Mouse (Mus musculus): Measurements from ENCODE around the gene Phf20. TPM values are rescaled to one million over a fixed set of nuclear protein-coding genes. Genes with fewer than 3 reads are reported as not detected.

The Phf20 gene
- polyA plus RNA-seq, 1 experiment from 2014 or later, result 61.1 TPM

- H3K36me3 ChIP-seq (ENCODE audit: control insufficient read depth, insufficient read depth, low read length), result peaks cover 2% of the 10 kb centered on the region; the same call in 1 of the 2 replicates
- no peak overlapping the region for H3K4me2 ChIP-seq
- 96% methylated on average over 9 of the region's 9 CpGs for WGBS (ENCODE audit: insufficient replicate concordance)
- ATAC-seq (replicated peaks; ENCODE audit: insufficient number of reproducible peaks, low FRiP score, low TSS enrichment), result no peak
- no peaks in the 10 kb centered on the region for H3K4me1 ChIP-seq (ENCODE audit: control insufficient read depth, insufficient read depth, low read length)
- H3K9me3 ChIP-seq (replicated peaks; ENCODE audit: control insufficient read depth, low read length), result no peaks in the 10 kb centered on the region
- H3K4me3 ChIP-seq (ENCODE audit: low read depth, low read length), result no peak overlapping the region
- H3K27ac ChIP-seq (ENCODE audit: low read depth, low read length), result no peak overlapping the region
- H3K27me3 ChIP-seq (ENCODE audit: control insufficient read depth, insufficient read depth, low read length), result no peaks in the 10 kb centered on the region
- no peak overlapping the region for H3K9ac ChIP-seq (ENCODE audit: low read depth, low read length)
Observed at GRCm38 (mm10) chr2:156267636-156268035, 71.4 kb downstream of the Phf20 start.

DNA sequence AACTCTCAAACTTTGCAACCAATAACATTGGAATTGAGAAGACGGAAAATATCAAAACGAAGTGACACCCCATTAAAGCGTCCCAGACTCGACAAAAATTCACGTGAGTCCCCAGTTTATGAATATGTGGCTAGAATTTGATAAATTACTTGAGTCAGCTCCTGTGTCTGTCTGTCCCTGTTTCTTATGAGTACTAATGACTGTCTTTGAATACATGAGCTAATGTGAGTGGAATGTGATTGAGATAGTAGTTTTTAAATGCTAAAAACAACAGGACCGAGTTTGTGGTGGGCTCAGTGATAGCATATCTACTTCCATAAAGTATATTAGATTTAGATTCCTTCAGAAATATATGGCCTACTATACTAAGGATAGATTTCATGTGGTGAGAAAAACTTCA lies 76.3 kb downstream of the Phf20 start:
- Histone ChIP-seq H3K9me3 (replicated peaks; ENCODE audit: control insufficient read depth, low read length) (no peaks in the 10 kb centered on the region), H3K9ac (ENCODE audit: low read depth, low read length) (no peak overlapping the region), H3K36me3 (ENCODE audit: control insufficient read depth, insufficient read depth, low read length) (peaks cover 7% of the 10 kb centered on the region), H3K4me3 (ENCODE audit: low read depth, low read length) (no peak overlapping the region), H3K4me1 (ENCODE audit: control insufficient read depth, insufficient read depth, low read length) (no peaks in the 10 kb centered on the region), H3K27ac (ENCODE audit: low read depth, low read length) (no peak overlapping the region), H3K27me3 (ENCODE audit: control insufficient read depth, insufficient read depth, low read length) (no peaks in the 10 kb centered on the region), H3K4me2 (no peak overlapping the region)
- WGBS (ENCODE audit: insufficient replicate concordance), result 81% methylated on average over 6 of the region's 6 CpGs
- ATAC-seq (replicated peaks; ENCODE audit: insufficient number of reproducible peaks, low FRiP score, low TSS enrichment), result no peak

DNA sequence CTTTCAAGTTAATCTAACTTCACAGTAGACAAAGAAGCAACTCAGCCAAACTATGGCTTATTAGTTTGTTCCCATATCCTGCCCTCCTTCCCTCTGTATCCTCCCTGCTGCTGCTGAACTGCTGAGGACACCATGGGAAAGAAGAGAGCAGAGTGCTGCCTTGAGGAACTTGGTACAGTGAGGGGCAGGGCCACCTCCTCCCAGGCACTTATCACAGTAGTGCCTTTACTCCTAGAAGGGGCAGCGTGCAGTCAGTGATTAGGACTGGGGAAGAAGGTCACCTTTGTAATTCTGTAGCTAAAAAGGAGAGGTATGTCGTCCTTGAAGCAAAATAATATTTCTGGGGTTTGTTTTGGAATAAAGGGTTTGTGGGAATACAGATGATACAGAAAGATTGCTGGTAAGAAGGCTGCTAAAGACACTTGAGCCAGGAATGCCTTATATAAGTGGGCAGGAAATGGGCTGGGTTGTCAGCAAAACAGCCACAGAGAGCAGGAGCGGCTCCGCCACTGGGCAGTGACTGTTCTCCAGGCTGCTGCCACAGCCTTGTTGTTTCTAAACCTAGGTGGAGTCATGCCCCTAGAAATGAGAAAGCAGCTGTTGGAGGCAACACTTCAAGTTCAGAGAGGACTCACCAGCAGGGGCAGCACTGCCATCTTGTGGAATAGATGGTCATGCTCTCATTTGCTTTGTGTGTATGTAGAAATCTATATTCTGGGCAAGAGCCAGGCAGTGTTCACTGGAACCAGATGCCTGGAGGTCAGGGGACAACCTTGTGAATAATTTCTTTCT lies 82.2 kb downstream of the Phf20 start:
- 19% methylated on average over 4 of the region's 4 CpGs for WGBS (ENCODE audit: insufficient replicate concordance)
- H3K27me3 ChIP-seq (ENCODE audit: control insufficient read depth, insufficient read depth, low read length), result no peaks in the 10 kb centered on the region

DNA sequence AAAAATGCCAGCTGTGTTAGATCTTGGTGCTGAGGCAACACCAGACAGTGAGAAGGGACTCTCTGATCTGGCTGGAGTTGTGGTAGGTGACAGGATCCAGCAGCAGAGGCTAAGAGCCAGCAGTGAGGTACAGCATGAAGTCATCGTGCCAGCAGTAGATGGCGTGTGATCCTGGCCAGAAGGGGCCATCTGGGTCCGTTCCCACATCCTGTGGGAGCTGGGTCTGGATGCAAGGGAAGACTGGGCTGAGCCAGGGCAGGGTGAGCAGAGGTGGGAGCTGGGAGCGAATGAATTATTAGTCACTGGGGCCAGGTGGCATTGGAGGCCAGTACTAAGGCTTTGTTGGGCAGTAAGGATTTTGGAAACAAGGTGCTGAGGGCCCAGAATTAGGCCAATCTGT lies 85.0 kb downstream of the Phf20 start:
- Histone ChIP-seq H3K27ac (ENCODE audit: low read depth, low read length) (no peak overlapping the region), H3K36me3 (ENCODE audit: control insufficient read depth, insufficient read depth, low read length) (0 out of 2 replicates have a peak, but pooled peaks cover 3% of the 10 kb centered on the region), H3K27me3 (ENCODE audit: control insufficient read depth, insufficient read depth, low read length) (no peaks in the 10 kb centered on the region), H3K9me3 (replicated peaks; ENCODE audit: control insufficient read depth, low read length) (no peaks in the 10 kb centered on the region), H3K4me2 (no peak overlapping the region), H3K4me1 (ENCODE audit: control insufficient read depth, insufficient read depth, low read length) (peaks cover 6% of the 10 kb centered on the region), H3K9ac (ENCODE audit: low read depth, low read length) (no peak overlapping the region), H3K4me3 (ENCODE audit: low read depth, low read length) (no peak overlapping the region)
- WGBS (ENCODE audit: insufficient replicate concordance), result 70% methylated on average over 4 of the region's 4 CpGs
- no peak for ATAC-seq (replicated peaks; ENCODE audit: insufficient number of reproducible peaks, low FRiP score, low TSS enrichment)

More for the DNA sequence above, 82.2 kb downstream of the Phf20 start:
- peaks cover 6% of the 10 kb centered on the region for H3K4me1 ChIP-seq (ENCODE audit: control insufficient read depth, insufficient read depth, low read length)
- H3K27ac ChIP-seq (ENCODE audit: low read depth, low read length), result peak overlapping the region; percentile 57
- H3K4me2 ChIP-seq, result no peak overlapping the region
- H3K9ac ChIP-seq (ENCODE audit: low read depth, low read length), result no peak overlapping the region
- no peaks in the 10 kb centered on the region for H3K9me3 ChIP-seq (replicated peaks; ENCODE audit: control insufficient read depth, low read length)
- H3K36me3 ChIP-seq (ENCODE audit: control insufficient read depth, insufficient read depth, low read length), result peaks cover 8% of the 10 kb centered on the region
- no peak overlapping the region for H3K4me3 ChIP-seq (ENCODE audit: low read depth, low read length)
- no peak for ATAC-seq (replicated peaks; ENCODE audit: insufficient number of reproducible peaks, low FRiP score, low TSS enrichment)

DNA sequence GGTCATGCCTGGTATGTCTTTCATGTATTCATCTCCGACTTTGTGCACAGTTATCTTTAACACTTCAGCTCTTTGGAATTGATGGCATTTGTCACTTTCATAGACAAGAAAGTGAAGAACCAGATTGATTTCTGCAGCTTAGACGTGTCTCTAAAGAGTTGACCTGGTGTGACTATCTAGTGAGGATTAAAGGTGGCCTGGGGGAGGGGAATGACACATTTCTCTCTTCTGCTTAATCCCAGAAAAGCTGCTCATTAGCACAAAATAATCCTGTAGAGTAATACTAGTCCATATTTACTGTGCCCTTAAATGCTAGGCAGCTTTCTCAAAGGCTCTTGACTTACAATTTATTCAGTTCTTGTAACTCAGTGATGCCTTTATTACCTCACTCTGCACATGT lies 88.9 kb downstream of the Phf20 start:
- no peak overlapping the region for H3K27ac ChIP-seq (ENCODE audit: low read depth, low read length)
- ATAC-seq (replicated peaks; ENCODE audit: insufficient number of reproducible peaks, low FRiP score, low TSS enrichment), result no peak
- H3K36me3 ChIP-seq (ENCODE audit: control insufficient read depth, insufficient read depth, low read length), result 0 out of 2 replicates have a peak, but pooled peaks cover 3% of the 10 kb centered on the region
- no peak overlapping the region for H3K4me3 ChIP-seq (ENCODE audit: low read depth, low read length)
- H3K4me2 ChIP-seq, result no peak overlapping the region
- H3K27me3 ChIP-seq (ENCODE audit: control insufficient read depth, insufficient read depth, low read length), result no peaks in the 10 kb centered on the region
- WGBS (ENCODE audit: insufficient replicate concordance), result 59% methylated on average over 2 of the region's 2 CpGs
- H3K9me3 ChIP-seq (replicated peaks; ENCODE audit: control insufficient read depth, low read length), result no peaks in the 10 kb centered on the region
- no peak overlapping the region for H3K9ac ChIP-seq (ENCODE audit: low read depth, low read length)
- H3K4me1 ChIP-seq (ENCODE audit: control insufficient read depth, insufficient read depth, low read length), result no peaks in the 10 kb centered on the region

GRCm38 (mm10) chr2:156286733-156287132 lies 90.5 kb downstream of the Phf20 start:
- WGBS (ENCODE audit: insufficient replicate concordance), result 88% methylated on average over 4 of the region's 4 CpGs
- Histone ChIP-seq H3K4me1 (ENCODE audit: control insufficient read depth, insufficient read depth, low read length) (no peaks in the 10 kb centered on the region), H3K36me3 (ENCODE audit: control insufficient read depth, insufficient read depth, low read length) (peaks cover 7% of the 10 kb centered on the region; the same call in 1 of the 2 replicates), H3K9ac (ENCODE audit: low read depth, low read length) (no peak overlapping the region), H3K27me3 (ENCODE audit: control insufficient read depth, insufficient read depth, low read length) (no peaks in the 10 kb centered on the region), H3K4me2 (no peak overlapping the region), H3K27ac (ENCODE audit: low read depth, low read length) (no peak overlapping the region), H3K4me3 (ENCODE audit: low read depth, low read length) (no peak overlapping the region), H3K9me3 (replicated peaks; ENCODE audit: control insufficient read depth, low read length) (no peaks in the 10 kb centered on the region)
- ATAC-seq (replicated peaks; ENCODE audit: insufficient number of reproducible peaks, low FRiP score, low TSS enrichment), result no peak

GRCm38 (mm10) chr2:156288222-156288621 lies 92.0 kb downstream of the Phf20 start:
- Histone ChIP-seq H3K9me3 (replicated peaks; ENCODE audit: control insufficient read depth, low read length) (no peaks in the 10 kb centered on the region), H3K27ac (ENCODE audit: low read depth, low read length) (no peak overlapping the region), H3K27me3 (ENCODE audit: control insufficient read depth, insufficient read depth, low read length) (no peaks in the 10 kb centered on the region), H3K4me3 (ENCODE audit: low read depth, low read length) (no peak overlapping the region), H3K4me1 (ENCODE audit: control insufficient read depth, insufficient read depth, low read length) (no peaks in the 10 kb centered on the region), H3K4me2 (no peak overlapping the region), H3K9ac (ENCODE audit: low read depth, low read length) (no peak overlapping the region), H3K36me3 (ENCODE audit: control insufficient read depth, insufficient read depth, low read length) (peaks cover 7% of the 10 kb centered on the region; the same call in 1 of the 2 replicates)
- 91% methylated on average over 2 of the region's 2 CpGs for WGBS (ENCODE audit: insufficient replicate concordance)
- ATAC-seq (replicated peaks; ENCODE audit: insufficient number of reproducible peaks, low FRiP score, low TSS enrichment), result no peak

- peaks cover 10% of the 10 kb centered on the region; the same call in 1 of the 2 replicates for H3K36me3 ChIP-seq (ENCODE audit: control insufficient read depth, insufficient read depth, low read length)
- H3K27me3 ChIP-seq (ENCODE audit: control insufficient read depth, insufficient read depth, low read length), result no peaks in the 10 kb centered on the region
- no peaks in the 10 kb centered on the region for H3K9me3 ChIP-seq (replicated peaks; ENCODE audit: control insufficient read depth, low read length)
- no peaks in the 10 kb centered on the region for H3K4me1 ChIP-seq (ENCODE audit: control insufficient read depth, insufficient read depth, low read length)
- no peak overlapping the region for H3K4me2 ChIP-seq
- H3K27ac ChIP-seq (ENCODE audit: low read depth, low read length), result peak overlapping the region; percentile 51; the same call in 1 of the 2 replicates
- no peak for ATAC-seq (replicated peaks; ENCODE audit: insufficient number of reproducible peaks, low FRiP score, low TSS enrichment)
- peak overlapping the region; percentile 22; the same call in 1 of the 2 replicates for H3K9ac ChIP-seq (ENCODE audit: low read depth, low read length)
- 72% methylated on average over 2 of the region's 2 CpGs for WGBS (ENCODE audit: insufficient replicate concordance)
- no peak overlapping the region for H3K4me3 ChIP-seq (ENCODE audit: low read depth, low read length)
Observed at GRCm38 (mm10) chr2:156289552-156290160, 93.4 kb downstream of the Phf20 start.
